Mouse (Mus musculus) lung, embryonic 14.5 days (tissue): ENCODE measurements around the gene Homez. TPM values are rescaled to one million over a fixed set of nuclear protein-coding genes. Genes with fewer than 3 reads are reported as not detected.

ENCODE experiments used
- ATAC-seq: fragments of 200-750 bp; cut with Nextera tagmentation; 2 replicates; pipeline ENCODE4 v1.8.0; 2017; ENCODE audit warnings: mild to moderate bottlenecking, moderate TSS enrichment, moderate library complexity; ENCODE audit not compliant: insufficient read depth
- DNase-seq: peaks from one replicate; pipeline ENCODE4 v3.0.0-alpha.2; 2015
- H3K27ac ChIP-seq: fragments of 300-500 bp; sonication (generic); 2 replicates; pipeline ENCODE4 v1.5.1; 2014; ENCODE audit warnings: low read depth, mild to moderate bottlenecking, moderate library complexity
- H3K27me3 ChIP-seq: fragments of 300-500 bp; sonication (generic); 2 replicates; pipeline ENCODE4 v1.6.1; 2014; ENCODE audit warnings: low read length, control low read depth; ENCODE audit not compliant: insufficient read depth
- H3K36me3 ChIP-seq: fragments of 300-500 bp; sonication (generic); 2 replicates; pipeline ENCODE4 v1.6.1; 2014; ENCODE audit warnings: control low read depth; ENCODE audit not compliant: insufficient read depth
- H3K4me1 ChIP-seq: fragments of 300-500 bp; sonication (generic); 2 replicates; pipeline ENCODE4 v1.6.1; 2014; ENCODE audit warnings: antibody characterized with exemption, control low read depth; ENCODE audit not compliant: insufficient read depth
- H3K4me2 ChIP-seq: fragments of 300-500 bp; sonication (generic); 2 replicates; pipeline ENCODE4 v1.6.1; 2014; ENCODE audit warnings: mild to moderate bottlenecking
- H3K4me3 ChIP-seq: fragments of 300-500 bp; sonication (generic); 2 replicates; pipeline ENCODE4 v1.5.1; 2014; ENCODE audit warnings: low read depth, low read length
- H3K9ac ChIP-seq: fragments of 300-500 bp; sonication (generic); 2 replicates; pipeline ENCODE4 v1.6.1; 2014
- H3K9me3 ChIP-seq: fragments of 300-500 bp; sonication (generic); 2 replicates; pipeline ENCODE4 v1.6.1; 2016; ENCODE audit warnings: low read depth, low read length, control low read depth
- CTCF ChIP-seq: IDR thresholded peaks from 2 replicates; pipeline ENCODE4 v1.5.1; 2016; ENCODE audit warnings: antibody characterized with exemption, low read depth
- WGBS: fragments of 180-500 bp; shearing (Covaris S2); extraction: QIAGEN DNeasy Blood & Tissue Kit; methylation state at CpG from one replicate; pipeline ENCODE4 v1.1.7; 2014; 5-methylcytosine and 5-hydroxymethylcytosine counted together
- polyA plus RNA-seq: library from polyadenylated mRNA; unstranded; fragments of >200 nt; fragmentation: Nextera tagmentation; extraction: Ambion mirVana; gene quantifications from 2 replicates; pipeline ENCODE4 v1.2.1, GENCODE M21; 2014

The Homez gene
- polyA plus RNA-seq: 10.4 and 13.2 TPM in 2 replicates

DNA sequence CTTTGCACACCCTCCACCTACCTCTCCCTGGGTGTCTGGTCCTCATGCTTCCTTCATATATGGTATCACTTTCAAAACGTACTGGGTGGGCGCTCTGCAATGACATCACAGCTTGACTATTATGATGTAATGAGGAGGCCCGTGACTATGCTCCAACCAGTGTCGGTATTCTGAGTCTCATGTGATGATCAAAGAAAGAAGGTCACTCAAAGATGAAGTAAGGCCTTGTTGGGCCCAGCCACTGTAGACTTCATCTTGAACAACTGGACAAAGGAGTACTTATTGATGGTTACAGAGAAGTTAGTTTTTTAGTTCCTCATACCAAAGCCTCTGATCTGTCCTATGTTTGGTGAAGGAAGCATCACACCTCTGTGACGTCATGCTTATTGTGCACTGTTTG lies at the start of gene Homez:
TSS of gene Homez (minus strand) at position 101 of the 400 bp plus-strand sequence.
- H3K27me3 ChIP-seq: peaks cover 6% of the 10 kb centered on the region; the same call in 1 of the 2 replicates
- ATAC-seq (no peak), DNase-seq (no peak)
- H3K27ac ChIP-seq: no peak within 1 kb of the TSS
- H3K4me1 ChIP-seq: no peaks in the 10 kb centered on the region
- no peaks in the 10 kb centered on the region for H3K36me3 ChIP-seq
- no peak for TF ChIP-seq CTCF
- no peak within 1 kb of the TSS for H3K4me2 ChIP-seq
- H3K9ac ChIP-seq: no peak within 1 kb of the TSS
- 86% methylated on average over 5 of the region's 5 CpGs for WGBS
- no peaks in the 10 kb centered on the region for H3K9me3 ChIP-seq
- H3K4me3 ChIP-seq: no peak within 1 kb of the TSS

- Histone ChIP-seq H3K27ac (no peak overlapping the region), H3K9me3 (no peaks in the 10 kb centered on the region), H3K4me1 (no peaks in the 10 kb centered on the region), H3K4me2 (no peak overlapping the region), H3K9ac (no peak overlapping the region), H3K4me3 (no peak overlapping the region), H3K27me3 (no peaks in the 10 kb centered on the region), H3K36me3 (peaks cover 50% of the 10 kb centered on the region)
- WGBS: 89% methylated on average over 16 of the region's 16 CpGs
- DNase-seq: no peak
- ATAC-seq: no peak
- TF ChIP-seq CTCF: no peak
Measured at GRCm38 (mm10) chr14:54920076-54920685, 49.4 kb upstream of the Homez start.

GRCm38 (mm10) chr14:54913343-54913742 lies 42.6 kb upstream of the Homez start:
- Histone ChIP-seq H3K36me3 (peaks cover 33% of the 10 kb centered on the region), H3K27ac (peak overlapping the region; percentile 82; the same call in 1 of the 2 replicates), H3K9me3 (no peaks in the 10 kb centered on the region), H3K4me2 (peak overlapping the region; percentile 99), H3K4me1 (no peaks in the 10 kb centered on the region), H3K27me3 (no peaks in the 10 kb centered on the region; the same call in 1 of the 2 replicates), H3K9ac (peak overlapping the region; percentile 93), H3K4me3 (peak overlapping the region; percentile 88)
- peak; percentile 12; the same call in 1 of the 2 replicates for ATAC-seq
- TF ChIP-seq CTCF: no peak
- peak; percentile 24 for DNase-seq
- 14% methylated on average over 10 of the region's 10 CpGs for WGBS

GRCm38 (mm10) chr14:54912886-54913285 lies 42.1 kb upstream of the Homez start, which contains the start of gene Slc22a17:
Slc22a17 (minus strand) TSS chr14:54913132.
- Histone ChIP-seq H3K36me3 (peaks cover 34% of the 10 kb centered on the region), H3K27ac (peak within 1 kb of the TSS; percentile 82), H3K9me3 (no peaks in the 10 kb centered on the region), H3K4me3 (peak within 1 kb of the TSS; percentile 88), H3K9ac (peak within 1 kb of the TSS; percentile 93), H3K4me2 (peak within 1 kb of the TSS; percentile 99), H3K27me3 (no peaks in the 10 kb centered on the region; the same call in 1 of the 2 replicates), H3K4me1 (no peaks in the 10 kb centered on the region)
- TF ChIP-seq CTCF: no peak; the same call in 1 of the 2 replicates
- peak; percentile 93 for ATAC-seq
- WGBS: under 1% methylated on average over 22 of the region's 28 CpGs
- peak; percentile 91 for DNase-seq

DNA sequence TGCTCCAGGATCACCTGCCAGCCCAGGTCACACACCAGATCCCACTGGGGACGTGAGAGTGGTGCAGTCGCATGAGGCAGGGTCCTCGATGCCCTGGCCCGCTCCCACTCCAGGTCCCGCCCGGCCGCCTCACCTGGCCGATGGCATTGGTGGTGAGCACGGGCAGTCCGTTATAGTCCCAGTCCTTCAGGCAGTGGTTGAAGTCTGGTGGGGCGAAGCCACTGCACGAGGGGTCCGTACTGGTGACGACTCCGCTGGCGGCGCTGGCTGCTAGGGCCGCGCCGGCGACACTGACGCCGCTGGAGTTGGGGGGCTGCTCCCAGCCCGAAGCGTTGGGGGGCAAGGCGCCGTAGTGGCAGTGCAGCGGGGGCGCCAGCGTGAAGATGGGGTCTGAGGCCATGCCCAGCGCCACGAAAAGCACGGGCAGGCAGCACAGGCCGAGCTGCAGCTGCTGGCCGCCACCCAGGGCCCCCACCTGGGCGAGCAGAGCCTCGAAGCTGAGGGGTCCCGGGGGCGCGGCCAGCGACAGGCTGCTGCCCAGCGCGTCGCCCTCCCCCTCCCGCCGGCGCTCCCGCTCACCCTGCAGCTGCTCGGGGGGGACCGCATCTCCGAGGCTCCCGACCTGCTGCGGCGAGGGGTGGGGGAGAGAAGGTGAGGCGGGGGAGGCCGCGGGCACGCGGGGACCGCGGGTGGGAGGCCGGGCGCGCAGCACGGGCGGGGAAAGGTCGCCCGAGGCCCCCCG lies 41.5 kb upstream of the Homez start:
- WGBS: under 1% methylated on average over 58 of the region's 69 CpGs
- Histone ChIP-seq H3K4me1 (no peaks in the 10 kb centered on the region), H3K9me3 (no peaks in the 10 kb centered on the region), H3K36me3 (peaks cover 37% of the 10 kb centered on the region), H3K9ac (peak overlapping the region; percentile 93), H3K27me3 (no peaks in the 10 kb centered on the region; the same call in 1 of the 2 replicates), H3K4me3 (peak overlapping the region; percentile 88), H3K27ac (peak overlapping the region; percentile 82), H3K4me2 (peak overlapping the region; percentile 99)
- ATAC-seq (peak; percentile 59), DNase-seq (peak; percentile 43)
- TF ChIP-seq CTCF: no peak

- no peak overlapping the region for H3K4me2 ChIP-seq
- H3K27ac ChIP-seq: no peak overlapping the region
- no peaks in the 10 kb centered on the region; the same call in 1 of the 2 replicates for H3K27me3 ChIP-seq
- H3K9ac ChIP-seq: no peak overlapping the region
- WGBS: 79% methylated on average over 7 of the region's 7 CpGs
- TF ChIP-seq CTCF: no peak
- no peaks in the 10 kb centered on the region for H3K4me1 ChIP-seq
- H3K4me3 ChIP-seq: no peak overlapping the region
- no peak for ATAC-seq
- H3K9me3 ChIP-seq: no peaks in the 10 kb centered on the region
- no peak for DNase-seq
- H3K36me3 ChIP-seq: peaks cover 35% of the 10 kb centered on the region
Measured at GRCm38 (mm10) chr14:54908682-54909081, 37.9 kb upstream of the Homez start.

DNA sequence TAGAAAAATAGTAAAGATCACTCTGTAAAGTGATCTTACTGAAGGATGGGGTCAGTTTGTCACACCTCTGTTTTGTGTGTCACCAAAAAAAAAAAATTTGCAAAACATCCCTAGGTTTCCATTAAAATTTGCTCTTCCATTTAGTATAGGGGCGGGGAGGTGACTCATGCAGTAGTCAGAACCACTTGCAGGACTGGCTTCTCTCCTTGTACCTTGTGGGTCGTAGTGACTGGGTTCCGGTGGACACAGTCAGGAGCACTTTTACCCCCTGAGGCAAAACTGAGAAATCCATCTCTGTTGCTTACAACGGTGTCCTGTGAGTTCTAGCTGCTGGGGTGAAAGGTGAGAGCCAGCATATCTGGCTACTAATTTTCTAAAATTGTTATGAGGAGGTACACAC lies 32.9 kb upstream of the Homez start:
- Histone ChIP-seq H3K9ac (no peak overlapping the region), H3K36me3 (peaks cover 31% of the 10 kb centered on the region), H3K27ac (no peak overlapping the region), H3K4me3 (no peak overlapping the region), H3K27me3 (no peaks in the 10 kb centered on the region), H3K9me3 (no peaks in the 10 kb centered on the region), H3K4me2 (no peak overlapping the region), H3K4me1 (no peaks in the 10 kb centered on the region)
- DNase-seq: no peak
- WGBS: 91% methylated on average over 4 of the region's 4 CpGs
- no peak for ATAC-seq
- TF ChIP-seq CTCF: no peak
